Comparison of ENCODE assay signal across 20 mouse cellular contexts in the genomic region with DNA sequence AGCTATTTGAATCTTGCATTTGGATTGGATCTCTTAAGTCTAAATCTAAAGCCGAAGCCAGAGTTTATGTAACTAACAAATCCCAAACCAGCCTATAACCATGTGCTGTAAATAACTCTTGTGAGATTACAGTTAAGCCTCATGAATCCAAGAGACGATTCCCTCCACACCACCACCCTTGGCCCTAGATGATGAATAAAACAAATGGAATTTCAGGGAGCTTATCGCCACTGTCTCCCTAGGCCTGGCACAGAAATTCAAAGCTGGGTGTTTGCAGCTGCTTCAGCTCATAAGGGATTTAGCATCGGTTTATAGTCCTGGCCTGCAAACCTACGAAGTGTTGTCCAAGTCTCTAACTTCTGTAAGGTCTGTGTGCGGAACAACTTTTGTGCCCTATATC.
A peak's percentile ranks its signal among the peaks of the same experiment; 100 is the strongest.
DNase-seq lines count a peak whose midpoint lies in the region; ATAC-seq lines count a peak whose summit lies in the region.
"Had no signal": no experiment of that assay in that cellular context is flagged by ENCODE, and none has a peak within 500 bp of the region (broad histone marks: within the 10 kb centered on the region; RNA-seq: fewer than 3 reads in every experiment).

No protein-coding gene starts in this region.

- WGBS in limb, embryonic 15.5 days = 57% methylated on average over 6 of the region's 6 CpGs

- peak; percentile 18 for DNase-seq in gastrocnemius, postnatal 25 days
- DNase-seq in gastrocnemius, postnatal 4 days (ENCODE audit: low spot score in 2 of 2) = no peak
- peak; percentile 46 for DNase-seq in urinary bladder, postnatal 14 days (ENCODE audit: low spot score)
- DNase-seq in urinary bladder, postnatal 10 days (ENCODE audit: low spot score) = no peak
- no peak for DNase-seq in cerebellum, adult 11-12 months
- DNase-seq in layer of hippocampus, postnatal 14 days (ENCODE audit: low spot score in 2 of 2) = no peak
- DNase-seq: adrenal gland, postnatal 10 days; B cell, adult 2 months; cerebellum, adult 2 months; kidney, postnatal 4 days; liver, embryonic 13.5 days; midbrain, embryonic 14.5 days; retina, postnatal 1 day; right cerebral cortex, postnatal 4 days; thymus, adult 2 months had no signal

- no peak overlapping the region for H3K4me2 ChIP-seq in limb, embryonic 15.5 days
- H3K4me2 ChIP-seq: embryonic facial prominence, embryonic 13.5 days; hindbrain, embryonic 13.5 days; intestine, embryonic 15.5 days; liver, embryonic 13.5 days; lung, embryonic 15.5 days had no signal

- ATAC-seq in limb, embryonic 15.5 days (ENCODE audit: insufficient number of reproducible peaks, low FRiP score, low TSS enrichment, low read depth) = 0 out of 2 replicates have a peak, but pooled peaks have one; percentile 14
- ATAC-seq: intestine, embryonic 15.5 days had no signal

- no peaks in the 10 kb centered on the region for H3K36me3 ChIP-seq in limb, embryonic 15.5 days
- H3K36me3 ChIP-seq: embryonic facial prominence, embryonic 13.5 days; hindbrain, embryonic 13.5 days; intestine, embryonic 15.5 days; liver, embryonic 13.5 days; lung, embryonic 15.5 days had no signal

- no peak overlapping the region for H3K9ac ChIP-seq in limb, embryonic 15.5 days
- H3K9ac ChIP-seq: embryonic facial prominence, embryonic 13.5 days; hindbrain, embryonic 13.5 days; intestine, embryonic 15.5 days; liver, embryonic 13.5 days; lung, embryonic 15.5 days had no signal

- H3K4me1 ChIP-seq in limb, embryonic 15.5 days = peaks cover 11% of the 10 kb centered on the region
- H3K4me1 ChIP-seq: embryonic facial prominence, embryonic 13.5 days; hindbrain, embryonic 13.5 days; intestine, embryonic 15.5 days; liver, embryonic 13.5 days; lung, embryonic 15.5 days had no signal

- no peak overlapping the region for H3K27ac ChIP-seq in limb, embryonic 15.5 days
- H3K27ac ChIP-seq: embryonic facial prominence, embryonic 13.5 days; hindbrain, embryonic 13.5 days; intestine, embryonic 15.5 days; liver, embryonic 13.5 days; lung, embryonic 15.5 days had no signal

- H3K9me3 ChIP-seq in limb, embryonic 15.5 days = no peaks in the 10 kb centered on the region
- H3K9me3 ChIP-seq: embryonic facial prominence, embryonic 13.5 days; hindbrain, embryonic 13.5 days; intestine, embryonic 15.5 days; liver, embryonic 13.5 days; lung, embryonic 15.5 days had no signal

- H3K4me3 ChIP-seq in limb, embryonic 15.5 days = no peak overlapping the region
- H3K4me3 ChIP-seq: embryonic facial prominence, embryonic 13.5 days; hindbrain, embryonic 13.5 days; intestine, embryonic 15.5 days; liver, embryonic 13.5 days; lung, embryonic 15.5 days had no signal

- no peaks in the 10 kb centered on the region for H3K27me3 ChIP-seq in limb, embryonic 15.5 days
- H3K27me3 ChIP-seq: embryonic facial prominence, embryonic 13.5 days; hindbrain, embryonic 13.5 days; intestine, embryonic 15.5 days; liver, embryonic 13.5 days; lung, embryonic 15.5 days had no signal

Comparison
In these comparisons a context has a peak if more than half of its experiments do, and no peak if none do; other contexts are left out.
1. DNase-seq: peak in gastrocnemius, postnatal 25 days (single experiment) and urinary bladder, postnatal 14 days (single experiment); none in gastrocnemius, postnatal 4 days (0 of 2), urinary bladder, postnatal 10 days (single experiment), cerebellum, adult 11-12 months (single experiment) and layer of hippocampus, postnatal 14 days (0 of 2).